Mouse (Mus musculus): Measurements from ENCODE around the gene AI661453. TPM values are rescaled to one million over a fixed set of nuclear protein-coding genes. Genes with fewer than 3 reads are reported as not detected.

The AI661453 gene
- polyA plus RNA-seq, 1 experiment from 2014 or later, result 2.8 TPM

- no peak for TF ChIP-seq EP300 (IDR thresholded peaks at IDR 0.05)
- TF ChIP-seq CTCF (IDR thresholded peaks at IDR 0.05), result no peak
- no peak overlapping the region for H3K4me3 ChIP-seq (ENCODE audit: low read depth, low read length)
- H3K9ac ChIP-seq (replicated peaks; ENCODE audit: low read depth), result no peak overlapping the region
- H3K27ac ChIP-seq (ENCODE audit: low read length), result peak overlapping the region; percentile 26; the same call in 1 of the 2 replicates
- DNase-seq (ENCODE audit: low spot score) (no peak), ATAC-seq (0 out of 2 replicates have a peak, but pooled peaks have one; percentile 21)
- H3K4me2 ChIP-seq (replicated peaks; ENCODE audit: low read depth, low read length), result no peak overlapping the region
- no peaks in the 10 kb centered on the region for H3K27me3 ChIP-seq (replicated peaks; ENCODE audit: insufficient read depth, low read length)
- WGBS, result 49% methylated on average over 7 of the region's 7 CpGs
- H3K9me3 ChIP-seq (ENCODE audit: low read length), result no peaks in the 10 kb centered on the region
- H3K4me1 ChIP-seq (ENCODE audit: insufficient read depth, low read depth, low read length), result peaks cover 10% of the 10 kb centered on the region; the same call in 1 of the 2 replicates
- no peaks in the 10 kb centered on the region for H3K36me3 ChIP-seq (ENCODE audit: insufficient read depth, low read length)
Measured at GRCm38 (mm10) chr17:47452886-47453285, 16.5 kb downstream of the AI661453 start.

GRCm38 (mm10) chr17:47454675-47455074, 18.3 kb downstream of the AI661453 start:
- Histone ChIP-seq H3K9ac (replicated peaks; ENCODE audit: low read depth) (no peak overlapping the region), H3K4me1 (ENCODE audit: insufficient read depth, low read depth, low read length) (peaks cover 10% of the 10 kb centered on the region; the same call in 1 of the 2 replicates), H3K27ac (ENCODE audit: low read length) (no peak overlapping the region), H3K9me3 (ENCODE audit: low read length) (no peaks in the 10 kb centered on the region), H3K4me3 (ENCODE audit: low read depth, low read length) (no peak overlapping the region), H3K36me3 (ENCODE audit: insufficient read depth, low read length) (no peaks in the 10 kb centered on the region), H3K4me2 (replicated peaks; ENCODE audit: low read depth, low read length) (no peak overlapping the region), H3K27me3 (replicated peaks; ENCODE audit: insufficient read depth, low read length) (no peaks in the 10 kb centered on the region)
- TF ChIP-seq CTCF (IDR thresholded peaks at IDR 0.05) (no peak), EP300 (IDR thresholded peaks at IDR 0.05) (no peak)
- no peak for ATAC-seq
- WGBS, result 30% methylated on average over 8 of the region's 8 CpGs
- peak; percentile 40 for DNase-seq (ENCODE audit: low spot score)

GRCm38 (mm10) chr17:47458310-47458709, 21.9 kb downstream of the AI661453 start:
- Histone ChIP-seq H3K4me3 (ENCODE audit: low read depth, low read length) (no peak overlapping the region), H3K27me3 (replicated peaks; ENCODE audit: insufficient read depth, low read length) (no peaks in the 10 kb centered on the region), H3K9ac (replicated peaks; ENCODE audit: low read depth) (no peak overlapping the region), H3K27ac (ENCODE audit: low read length) (no peak overlapping the region), H3K36me3 (ENCODE audit: insufficient read depth, low read length) (no peaks in the 10 kb centered on the region), H3K4me2 (replicated peaks; ENCODE audit: low read depth, low read length) (no peak overlapping the region), H3K9me3 (ENCODE audit: low read length) (no peaks in the 10 kb centered on the region), H3K4me1 (ENCODE audit: insufficient read depth, low read depth, low read length) (peaks cover 6% of the 10 kb centered on the region; the same call in 1 of the 2 replicates)
- ATAC-seq (no peak), DNase-seq (ENCODE audit: low spot score) (no peak)
- no peak for TF ChIP-seq EP300 (IDR thresholded peaks at IDR 0.05)
- TF ChIP-seq CTCF (IDR thresholded peaks at IDR 0.05), result no peak
- 67% methylated on average over 13 of the region's 13 CpGs for WGBS

GRCm38 (mm10) chr17:47458936-47459335, 22.5 kb downstream of the AI661453 start:
- TF ChIP-seq EP300 (IDR thresholded peaks at IDR 0.05), result no peak
- TF ChIP-seq CTCF (IDR thresholded peaks at IDR 0.05), result no peak
- WGBS, result 60% methylated on average over 2 of the region's 2 CpGs
- no peaks in the 10 kb centered on the region for H3K27me3 ChIP-seq (replicated peaks; ENCODE audit: insufficient read depth, low read length)
- no peak for DNase-seq (ENCODE audit: low spot score)
- H3K9ac ChIP-seq (replicated peaks; ENCODE audit: low read depth), result no peak overlapping the region
- no peak for ATAC-seq
- H3K4me2 ChIP-seq (replicated peaks; ENCODE audit: low read depth, low read length), result no peak overlapping the region
- no peaks in the 10 kb centered on the region for H3K9me3 ChIP-seq (ENCODE audit: low read length)
- H3K4me3 ChIP-seq (ENCODE audit: low read depth, low read length), result no peak overlapping the region
- peaks cover 6% of the 10 kb centered on the region; the same call in 1 of the 2 replicates for H3K4me1 ChIP-seq (ENCODE audit: insufficient read depth, low read depth, low read length)
- H3K36me3 ChIP-seq (ENCODE audit: insufficient read depth, low read length), result no peaks in the 10 kb centered on the region
- H3K27ac ChIP-seq (ENCODE audit: low read length), result no peak overlapping the region

- no peak overlapping the region for H3K27ac ChIP-seq (ENCODE audit: low read length)
- H3K9ac ChIP-seq (replicated peaks; ENCODE audit: low read depth), result no peak overlapping the region
- TF ChIP-seq EP300 (IDR thresholded peaks at IDR 0.05) (no peak), CTCF (IDR thresholded peaks at IDR 0.05) (no peak)
- H3K4me3 ChIP-seq (ENCODE audit: low read depth, low read length), result no peak overlapping the region
- peaks cover 6% of the 10 kb centered on the region; the same call in 1 of the 2 replicates for H3K4me1 ChIP-seq (ENCODE audit: insufficient read depth, low read depth, low read length)
- no peaks in the 10 kb centered on the region for H3K36me3 ChIP-seq (ENCODE audit: insufficient read depth, low read length)
- no peak overlapping the region for H3K4me2 ChIP-seq (replicated peaks; ENCODE audit: low read depth, low read length)
- H3K27me3 ChIP-seq (replicated peaks; ENCODE audit: insufficient read depth, low read length), result no peaks in the 10 kb centered on the region
- 42% methylated on average over 3 of the region's 3 CpGs for WGBS
- DNase-seq (ENCODE audit: low spot score) (peak; percentile 42), ATAC-seq (peak; percentile 36; the same call in 1 of the 2 replicates)
- no peaks in the 10 kb centered on the region for H3K9me3 ChIP-seq (ENCODE audit: low read length)
Measured at GRCm38 (mm10) chr17:47459341-47459919, 23.0 kb downstream of the AI661453 start.

GRCm38 (mm10) chr17:47461688-47462087, 25.3 kb downstream of the AI661453 start:
- H3K9me3 ChIP-seq (ENCODE audit: low read length), result no peaks in the 10 kb centered on the region
- H3K36me3 ChIP-seq (ENCODE audit: insufficient read depth, low read length), result no peaks in the 10 kb centered on the region
- no peak overlapping the region for H3K9ac ChIP-seq (replicated peaks; ENCODE audit: low read depth)
- TF ChIP-seq EP300 (IDR thresholded peaks at IDR 0.05), result no peak
- no peak for TF ChIP-seq CTCF (IDR thresholded peaks at IDR 0.05)
- no peaks in the 10 kb centered on the region for H3K27me3 ChIP-seq (replicated peaks; ENCODE audit: insufficient read depth, low read length)
- no peak for ATAC-seq
- H3K27ac ChIP-seq (ENCODE audit: low read length), result no peak overlapping the region
- H3K4me3 ChIP-seq (ENCODE audit: low read depth, low read length), result no peak overlapping the region
- DNase-seq (ENCODE audit: low spot score), result no peak
- no peaks in the 10 kb centered on the region for H3K4me1 ChIP-seq (ENCODE audit: insufficient read depth, low read depth, low read length)
- H3K4me2 ChIP-seq (replicated peaks; ENCODE audit: low read depth, low read length), result no peak overlapping the region
- 31% methylated on average over 3 of the region's 3 CpGs for WGBS

All from lung, postnatal 0 days (tissue).